Mouse (Mus musculus) heart, embryonic 14.5 days (tissue): ENCODE measurements at regions not wholly inside any gene's neighbourhood (a gene's known extent, or its start where the extent isn't known, plus 50 kb on each side); places are given as distances from the start of the nearest gene placed in this dataset.

Experiments
- ATAC-seq: fragments of 200-750 bp; cut with Nextera tagmentation; 2 replicates; pipeline ENCODE4 v1.8.0; 2017; ENCODE audit warnings: low read depth, moderate TSS enrichment; ENCODE audit not compliant: insufficient number of reproducible peaks, insufficient read depth, low FRiP score
- H3K27ac ChIP-seq, 2 experiments: fragments of 200-500 bp in 1 of 2; fragments of 300-500 bp in 1 of 2; sonication (generic) in 1 of 2; replicated peaks in 1 of 2; 2 replicates each; pipeline ENCODE4 v1.5.1; 2012 to 2014; ENCODE audit warnings: low read depth in 2 of 2, low read length in 2 of 2, control low read depth in 1 of 2, mild to moderate bottlenecking in 1 of 2, mixed read lengths in 1 of 2; ENCODE audit not compliant: control insufficient read depth in 1 of 2, insufficient read depth in 1 of 2
- H3K27me3 ChIP-seq: fragments of 300-500 bp; sonication (generic); 2 replicates; pipeline ENCODE4 v1.6.1; 2014; ENCODE audit warnings: mild to moderate bottlenecking, low read length, control low read depth; ENCODE audit not compliant: control insufficient read depth, insufficient read depth
- H3K36me3 ChIP-seq: fragments of 300-500 bp; sonication (generic); 2 replicates; pipeline ENCODE4 v1.6.1; 2014; ENCODE audit warnings: mild to moderate bottlenecking, control low read depth, low read length, mixed read lengths; ENCODE audit not compliant: control insufficient read depth, insufficient read depth
- H3K4me1 ChIP-seq, 2 experiments: fragments of 200-500 bp in 1 of 2; fragments of 300-500 bp in 1 of 2; sonication (generic) in 1 of 2; 2 replicates each; pipeline ENCODE4 v1.6.1; 2012 to 2014; ENCODE audit warnings: low read length in 2 of 2, control low read depth in 1 of 2, mixed read lengths in 1 of 2; ENCODE audit not compliant: control insufficient read depth in 2 of 2, insufficient read depth in 2 of 2
- H3K4me2 ChIP-seq: fragments of 300-500 bp; sonication (generic); 2 replicates; pipeline ENCODE4 v1.6.1; 2014; ENCODE audit warnings: mild to moderate bottlenecking, low read length
- H3K4me3 ChIP-seq, 2 experiments: fragments of 200-500 bp in 1 of 2; fragments of 300-500 bp in 1 of 2; sonication (generic) in 1 of 2; 2 replicates each; pipeline ENCODE4 v1.5.1; 2012 to 2014; ENCODE audit warnings: low read length in 2 of 2, mild to moderate bottlenecking in 2 of 2, control low read depth in 1 of 2, low read depth in 1 of 2, moderate library complexity in 1 of 2; ENCODE audit not compliant: control insufficient read depth in 1 of 2, insufficient read depth in 1 of 2
- H3K9ac ChIP-seq: fragments of 300-500 bp; sonication (generic); 2 replicates; pipeline ENCODE4 v1.6.1; 2014; ENCODE audit warnings: mild to moderate bottlenecking, low read length
- H3K9me3 ChIP-seq: fragments of 300-500 bp; sonication (generic); 2 replicates; pipeline ENCODE4 v1.6.1; 2016; ENCODE audit warnings: low read length, control low read depth; ENCODE audit not compliant: control insufficient read depth
- WGBS: fragments of 180-500 bp; shearing (Covaris S2); extraction: QIAGEN DNeasy Blood & Tissue Kit; methylation state at CpG from one replicate; pipeline ENCODE4 v1.1.7; 2014; 5-methylcytosine and 5-hydroxymethylcytosine counted together

DNA sequence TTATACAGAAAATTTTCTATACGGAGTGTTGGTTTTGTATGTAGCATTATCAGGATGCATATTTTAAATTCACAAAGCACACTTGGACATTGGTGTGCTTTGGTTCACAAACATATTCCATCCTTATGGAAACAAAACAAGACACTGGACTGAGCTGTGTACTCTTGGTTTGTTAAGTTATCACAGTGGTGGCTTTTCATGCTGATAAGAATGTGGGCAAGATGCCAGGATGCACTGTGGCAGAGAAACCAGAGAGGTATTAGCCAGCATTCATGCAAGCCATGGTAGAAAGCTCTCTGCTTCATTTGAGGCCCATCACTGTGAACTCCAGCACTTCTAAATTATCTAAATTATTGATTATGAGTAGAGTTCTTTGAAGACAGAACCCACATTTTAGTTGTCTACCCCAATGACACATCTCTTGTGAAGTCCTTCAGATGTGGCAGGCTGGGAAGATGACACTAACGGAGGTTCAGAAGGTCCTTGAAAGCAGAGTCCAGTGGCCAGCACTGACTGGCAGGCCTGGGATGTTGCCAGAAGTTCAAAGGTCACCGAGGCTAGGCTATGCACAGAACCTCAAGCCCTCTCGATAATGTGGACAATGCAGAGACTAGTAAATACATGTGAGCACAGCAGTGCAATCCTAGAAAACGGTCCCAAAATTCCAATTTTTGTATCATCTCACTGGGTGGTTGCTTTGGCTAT lies 263.1 kb downstream of the Ccdc91 start:
- ATAC-seq: no peak
- no peak overlapping the region for H3K9ac ChIP-seq
- peaks cover 2 to 10% of the 10 kb centered on the region in 2 experiments; a peak in 3 of 4 replicates for H3K4me1 ChIP-seq
- H3K27me3 ChIP-seq: no peaks in the 10 kb centered on the region
- H3K9me3 ChIP-seq: no peaks in the 10 kb centered on the region
- WGBS: 87% methylated on average over 5 of the region's 5 CpGs
- no peak overlapping the region for H3K27ac ChIP-seq
- no peaks in the 10 kb centered on the region for H3K36me3 ChIP-seq
- H3K4me3 ChIP-seq: no peak overlapping the region
- no peak overlapping the region for H3K4me2 ChIP-seq

GRCm38 (mm10) chr6:147741446-147741845 lies 265.8 kb downstream of the Ccdc91 start:
- Histone ChIP-seq H3K4me1 (peaks cover 4 to 10% of the 10 kb centered on the region in 2 experiments; a peak in 3 of 4 replicates), H3K9me3 (no peaks in the 10 kb centered on the region), H3K27ac (no peak overlapping the region), H3K36me3 (no peaks in the 10 kb centered on the region), H3K4me2 (no peak overlapping the region), H3K27me3 (no peaks in the 10 kb centered on the region), H3K9ac (no peak overlapping the region), H3K4me3 (no peak overlapping the region)
- no peak for ATAC-seq
- 92% methylated on average over 7 of the region's 7 CpGs for WGBS

- 53% methylated on average over 3 of the region's 3 CpGs for WGBS
- no peaks in the 10 kb centered on the region for H3K36me3 ChIP-seq
- ATAC-seq: no peak
Measured at GRCm38 (mm10) chr6:147744081-147744480, 268.5 kb downstream of the Ccdc91 start.

GRCm38 (mm10) chr6:147745690-147746089 lies 270.1 kb downstream of the Ccdc91 start:
- no peaks in the 10 kb centered on the region for H3K27me3 ChIP-seq
- no peaks in the 10 kb centered on the region for H3K9me3 ChIP-seq
- no peaks in the 10 kb centered on the region for H3K36me3 ChIP-seq
- H3K4me3 ChIP-seq: no peak overlapping the region
- peaks cover 2 to 4% of the 10 kb centered on the region in 2 experiments; a peak in 1 of 4 replicates for H3K4me1 ChIP-seq
- no peak overlapping the region for H3K9ac ChIP-seq
- 72% methylated on average over 2 of the region's 2 CpGs for WGBS
- ATAC-seq: no peak
- no peak overlapping the region for H3K27ac ChIP-seq
- H3K4me2 ChIP-seq: no peak overlapping the region

More at GRCm38 (mm10) chr6:147744081-147744480, 268.5 kb downstream of the Ccdc91 start:
- no peak overlapping the region for H3K27ac ChIP-seq
- H3K27me3 ChIP-seq: no peaks in the 10 kb centered on the region
- H3K4me1 ChIP-seq: peaks cover 2 to 10% of the 10 kb centered on the region in 2 experiments; a peak in 1 of 4 replicates
- H3K9me3 ChIP-seq: no peaks in the 10 kb centered on the region
- no peak overlapping the region for H3K9ac ChIP-seq
- no peak overlapping the region for H3K4me2 ChIP-seq
- no peak overlapping the region for H3K4me3 ChIP-seq

DNA sequence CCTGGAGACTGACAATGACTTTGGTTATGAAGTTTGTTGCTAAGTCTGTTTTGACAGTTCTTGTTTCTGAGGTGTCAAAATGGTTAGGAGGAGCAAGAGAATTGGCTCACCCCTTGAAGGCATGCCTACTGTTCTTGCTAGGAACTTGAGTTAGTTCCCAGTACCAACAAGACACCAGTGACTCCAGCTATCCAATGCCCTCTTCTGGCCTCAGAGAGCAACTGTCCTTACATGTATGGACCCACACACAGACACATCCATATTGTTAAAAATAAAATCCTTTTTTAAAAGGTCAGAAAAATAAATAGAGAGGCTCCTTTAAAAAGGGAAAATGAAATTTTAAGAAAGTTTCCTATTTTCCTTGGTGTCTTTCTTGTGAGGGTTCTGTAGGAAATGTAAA lies 272.3 kb downstream of the Ccdc91 start:
- Histone ChIP-seq H3K9me3 (no peaks in the 10 kb centered on the region), H3K4me3 (no peak overlapping the region), H3K36me3 (no peaks in the 10 kb centered on the region), H3K4me1 (peaks cover 7 to 12% of the 10 kb centered on the region in 2 experiments; a peak in 3 of 4 replicates), H3K4me2 (no peak overlapping the region), H3K9ac (no peak overlapping the region), H3K27me3 (no peaks in the 10 kb centered on the region), H3K27ac (no peak overlapping the region)
- no peak for ATAC-seq

GRCm38 (mm10) chr6:147752301-147752700 lies 276.7 kb downstream of the Ccdc91 start:
- Histone ChIP-seq H3K27ac (peak overlapping the region; percentile 52 to 60), H3K4me1 (peaks cover 5 to 12% of the 10 kb centered on the region in 2 experiments; a peak in 3 of 4 replicates), H3K36me3 (no peaks in the 10 kb centered on the region), H3K9ac (no peak overlapping the region), H3K9me3 (no peaks in the 10 kb centered on the region), H3K4me3 (no peak overlapping the region), H3K4me2 (no peak overlapping the region), H3K27me3 (no peaks in the 10 kb centered on the region)
- 29% methylated on average over 2 of the region's 2 CpGs for WGBS
- ATAC-seq: peak; percentile 82

DNA sequence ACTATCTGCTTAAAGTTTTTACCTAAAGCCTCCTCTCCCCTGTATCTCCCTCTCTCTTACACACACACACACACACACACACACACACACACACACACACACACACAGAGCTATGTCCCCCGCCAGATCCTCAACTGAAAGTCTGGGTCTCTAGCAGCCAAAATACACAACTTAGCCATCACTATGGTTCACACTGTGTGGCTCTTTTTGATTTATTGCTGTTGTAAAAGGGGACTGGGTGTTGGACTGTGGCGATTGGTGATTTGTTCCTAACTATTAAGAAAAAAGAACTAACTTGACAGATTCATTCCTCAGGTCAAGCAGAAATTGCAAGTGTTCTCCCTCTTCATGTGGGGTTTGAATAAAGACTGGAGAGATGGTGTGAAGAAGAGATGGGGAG lies 278.2 kb downstream of the Ccdc91 start:
- H3K9me3 ChIP-seq: no peaks in the 10 kb centered on the region
- no peak overlapping the region for H3K27ac ChIP-seq
- no peak for ATAC-seq
- no peak overlapping the region for H3K4me3 ChIP-seq
- H3K4me2 ChIP-seq: no peak overlapping the region
- WGBS: 89% methylated on average over 2 of the region's 2 CpGs
- H3K4me1 ChIP-seq: peaks cover 5 to 12% of the 10 kb centered on the region in 2 experiments; a peak in 3 of 4 replicates
- H3K9ac ChIP-seq: no peak overlapping the region
- no peaks in the 10 kb centered on the region for H3K27me3 ChIP-seq
- H3K36me3 ChIP-seq: no peaks in the 10 kb centered on the region
